Mouse (Mus musculus): ENCODE data around the gene Ckap2l.

- TF ChIP-seq CTCF (IDR thresholded peaks at IDR 0.05; ENCODE audit: borderline replicate concordance, control insufficient read depth, extremely low read depth, insufficient read depth, low read length, poor library complexity): no peak
- no peak for TF ChIP-seq POLR2A (IDR thresholded peaks at IDR 0.05; ENCODE audit: control insufficient read depth, extremely low read depth, insufficient read depth, low read length, poor library complexity)
These were observed 52.4 kb downstream of the Ckap2l start for GRCm38 (mm10) chr2:129244446-129245120.

Measured in thymus, adult 2 months (tissue).